Mouse (Mus musculus): ENCODE measurements around the gene Tlx3. TPM values are rescaled to one million over a fixed set of nuclear protein-coding genes. Genes with fewer than 3 reads are reported as not detected.

Gene Tlx3
- total RNA-seq, 2 experiments from 2014 or later = not detected

- no peak overlapping the region for H3K27ac ChIP-seq
- no peak overlapping the region for H3K4me3 ChIP-seq
- no peak for DNase-seq (ENCODE audit: extremely low spot score in 1 of 2, low spot score in 2 of 2)
- no peak for TF ChIP-seq CTCF (IDR thresholded peaks at IDR 0.05)
- intact Hi-C loops (cut with DNase I) = loop anchor here (5.0 to 10.0 kb wide), 2 partner anchors 517 to 535 kb away; partner anchors contain the start of gene Fbxw11
Observed at GRCm38 (mm10) chr11:33159741-33160140, 43.6 kb downstream of the Tlx3 start.

GRCm38 (mm10) chr11:33157453-33158196 lies 45.8 kb downstream of the Tlx3 start:
- intact Hi-C loops (cut with DNase I) = loop anchor here (10.0 kb wide), 1 partner anchor 533 kb away; no protein-coding TSS in a partner anchor
- no peak overlapping the region for H3K4me3 ChIP-seq
- H3K27ac ChIP-seq = no peak overlapping the region
- no peak for TF ChIP-seq CTCF (IDR thresholded peaks at IDR 0.05)
- no peak for DNase-seq (ENCODE audit: extremely low spot score in 1 of 2, low spot score in 2 of 2)

DNA sequence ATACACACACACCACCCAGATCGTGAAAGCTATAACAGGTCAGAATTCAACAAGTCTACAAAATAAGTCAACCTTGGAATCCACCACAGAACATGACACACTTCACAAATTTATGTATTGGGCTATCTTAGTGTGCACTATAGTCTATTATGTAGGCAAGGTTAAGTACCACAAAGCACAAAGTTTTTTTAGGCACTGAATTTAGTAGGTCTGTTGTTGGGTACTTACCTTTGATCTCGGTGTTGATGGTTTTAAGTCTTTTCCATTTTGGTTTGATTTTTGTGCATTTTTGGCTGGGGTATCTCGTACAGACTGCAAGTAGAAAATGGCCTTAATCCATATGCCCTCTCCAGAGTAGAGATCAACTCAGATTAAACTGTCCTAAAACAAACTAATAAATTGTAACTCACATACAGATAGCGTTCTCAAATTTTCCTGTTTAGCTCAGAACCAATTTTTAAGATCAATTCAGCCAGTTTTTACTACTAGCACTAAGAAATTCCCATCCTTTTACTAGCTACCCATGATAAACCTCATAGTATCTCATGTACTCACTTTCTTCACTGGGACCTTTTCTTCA lies 46.9 kb downstream of the Tlx3 start:
- intact Hi-C loops (cut with DNase I) = loop anchor here (10.0 kb wide), 1 partner anchor 532 kb away; no protein-coding TSS in a partner anchor
- no peak for TF ChIP-seq CTCF (IDR thresholded peaks at IDR 0.05)
- no peak overlapping the region for H3K4me3 ChIP-seq
- H3K27ac ChIP-seq = no peak overlapping the region
- DNase-seq (ENCODE audit: extremely low spot score in 1 of 2, low spot score in 2 of 2) = no peak

- intact Hi-C loops (cut with DNase I) = loop anchor here (10.0 kb wide), 1 partner anchor 530 kb away; no protein-coding TSS in a partner anchor
- Histone ChIP-seq H3K4me3 (no peak overlapping the region), H3K27ac (no peak overlapping the region)
- TF ChIP-seq CTCF (IDR thresholded peaks at IDR 0.05) = no peak
- DNase-seq (ENCODE audit: extremely low spot score in 1 of 2, low spot score in 2 of 2) = no peak
Observed at GRCm38 (mm10) chr11:33154459-33154858, 48.9 kb downstream of the Tlx3 start.

DNA sequence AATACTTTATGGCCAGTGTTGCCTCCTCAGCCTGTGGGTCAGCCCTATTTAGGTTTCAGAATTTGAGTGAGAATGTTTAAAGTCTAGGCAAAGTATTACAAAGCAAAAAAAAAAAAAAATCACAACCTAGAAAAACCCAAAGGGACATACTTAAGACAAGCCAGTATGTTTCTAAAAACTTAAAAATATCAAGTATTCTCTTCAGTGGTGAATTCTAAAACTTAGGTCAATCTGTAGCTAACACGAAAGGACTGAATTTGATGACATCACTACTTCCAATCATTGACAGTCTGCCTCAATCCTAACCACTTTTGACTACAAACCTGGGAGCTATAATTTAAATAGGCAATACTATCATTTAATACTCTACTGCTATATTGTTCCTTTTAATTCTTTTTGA lies 50.4 kb downstream of the Tlx3 start:
- H3K4me3 ChIP-seq = no peak overlapping the region
- no peak overlapping the region for H3K27ac ChIP-seq
- DNase-seq (ENCODE audit: extremely low spot score in 1 of 2, low spot score in 2 of 2) = no peak
- no peak for TF ChIP-seq CTCF (IDR thresholded peaks at IDR 0.05)
- intact Hi-C loops (cut with DNase I) = loop anchor here (10.0 kb wide), 1 partner anchor 528 kb away; no protein-coding TSS in a partner anchor

- no peak for TF ChIP-seq CTCF (IDR thresholded peaks at IDR 0.05)
Observed at GRCm38 (mm10) chr11:33151780-33152145, 51.6 kb downstream of the Tlx3 start.

DNA sequence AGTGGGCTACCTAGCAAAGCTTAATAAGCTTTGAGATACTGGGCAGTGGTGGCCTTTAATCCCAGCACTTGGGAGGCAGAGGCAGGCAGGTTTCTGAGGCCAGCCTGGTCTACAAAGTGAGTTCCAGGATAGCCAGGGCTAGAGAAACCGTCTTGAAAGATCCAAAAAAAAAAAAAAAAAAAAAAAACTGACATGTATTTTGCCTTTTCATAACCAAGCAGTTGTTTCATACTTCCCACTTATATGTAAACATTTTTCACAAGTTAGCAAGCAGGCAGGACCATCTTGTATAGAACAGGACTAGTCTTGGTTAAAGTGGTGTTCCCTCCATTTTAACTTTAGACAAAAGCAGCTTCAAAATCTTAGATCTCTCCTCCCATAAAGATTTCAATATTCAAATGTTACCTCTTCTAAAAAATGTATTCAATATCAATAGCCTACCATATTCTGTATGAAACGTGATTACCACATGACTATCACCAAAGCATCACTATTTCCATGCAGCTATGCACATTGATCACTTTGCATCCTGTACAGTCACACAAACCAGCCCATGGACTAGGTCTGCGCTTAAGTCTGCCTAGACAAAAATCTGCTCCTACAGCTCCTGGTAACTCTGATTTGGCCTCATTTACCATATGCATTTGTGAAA lies 52.1 kb downstream of the Tlx3 start:
- no peak for DNase-seq (ENCODE audit: extremely low spot score in 1 of 2, low spot score in 2 of 2)
- no peak for TF ChIP-seq CTCF (IDR thresholded peaks at IDR 0.05)
- no peak overlapping the region for H3K27ac ChIP-seq
- intact Hi-C loops (cut with DNase I) = loop anchor here (10.0 kb wide), 1 partner anchor 526 kb away; no protein-coding TSS in a partner anchor
- no peak overlapping the region for H3K4me3 ChIP-seq

More at GRCm38 (mm10) chr11:33151780-33152145, 51.6 kb downstream of the Tlx3 start:
- Histone ChIP-seq H3K4me3 (no peak overlapping the region), H3K27ac (no peak overlapping the region)
- no peak for DNase-seq (ENCODE audit: extremely low spot score in 1 of 2, low spot score in 2 of 2)
- intact Hi-C loops (cut with DNase I) = loop anchor here (10.0 kb wide), 1 partner anchor 527 kb away; no protein-coding TSS in a partner anchor

Other genes starting within 250 kb of the Tlx3 start
- 1 to 10 TPM; 1.9 to 2.6 TPM for gene Fgf18, start 56.2 kb downstream of the Tlx3 start, total RNA-seq (2021)
- 100 to 1,000 TPM; 146 to 152 TPM for gene Npm1, start 40.4 kb downstream of the Tlx3 start, total RNA-seq (2021)
- under 1 TPM in 1 of 2 experiments, not detected in 1; 0.72 TPM for gene Gm12117, start 73.1 kb upstream of the Tlx3 start, total RNA-seq (2021)